Mouse (Mus musculus): ENCODE data around the gene Rfx3. TPM values are rescaled to one million over a fixed set of nuclear protein-coding genes. Genes with fewer than 3 reads are reported as not detected.

Gene Rfx3
- 0.32 and 1.6 TPM in 2 replicates for polyA plus RNA-seq (2012; ENCODE audit: low replicate concordance)

GRCm38 (mm10) chr19:28010471-28011395 lies at the start of gene Rfx3:
Rfx3 (minus strand) TSS chr19:28011166.

